Mouse (Mus musculus): ENCODE measurements around the gene Nav2. TPM values are rescaled to one million over a fixed set of nuclear protein-coding genes. Genes with fewer than 3 reads are reported as not detected.

Gene Nav2
- total and polyA plus RNA-seq, 3 experiments: 2.0 to 2.7 TPM; not detected in 1

- H3K4me3 ChIP-seq (ENCODE audit: control insufficient read depth in 1 of 2, insufficient read depth in 1 of 2, low read depth in 2 of 2, low read length in 2 of 2): no peak overlapping the region
- no peak overlapping the region for H3K9ac ChIP-seq (ENCODE audit: control insufficient read depth, low read depth, low read length, poor library complexity, severe bottlenecking)
- H3K27me3 ChIP-seq (ENCODE audit: control insufficient read depth in 1 of 2, insufficient read depth in 2 of 2, low read length in 2 of 2): no peaks in the 10 kb centered on the region
- DNase-seq (ENCODE audit: low read depth, low spot score): no peak
- no peaks in the 10 kb centered on the region for H3K9me3 ChIP-seq (replicated peaks; ENCODE audit: insufficient read depth, low read length)
- no peak overlapping the region for H3K27ac ChIP-seq (ENCODE audit: control insufficient read depth, low read depth, low read length)
- TF ChIP-seq MEF2A (IDR thresholded peaks at IDR 0.05; ENCODE audit: extremely low read depth, insufficient replicate concordance, low read depth, low read length, poor library complexity, severe bottlenecking) (no peak), ZC3H11A (IDR thresholded peaks at IDR 0.05; ENCODE audit: low read depth, low read length) (no peak), MAZ (IDR thresholded peaks at IDR 0.05; ENCODE audit: low read depth, low read length) (no peak), GATA1 (IDR thresholded peaks at IDR 0.05; ENCODE audit: low read depth, low read length) (no peak), RCOR1 (IDR thresholded peaks at IDR 0.05; ENCODE audit: low read depth, low read length) (no peak), CHD1 (IDR thresholded peaks at IDR 0.05; ENCODE audit: low read depth, low read length) (no peak), JUND (IDR thresholded peaks at IDR 0.05; ENCODE audit: low read depth, low read length) (no peak)
- H3K36me3 ChIP-seq (ENCODE audit: control insufficient read depth in 1 of 2, insufficient read depth in 2 of 2, low read length in 2 of 2): no peaks in the 10 kb centered on the region
- H3K4me1 ChIP-seq (ENCODE audit: control insufficient read depth in 1 of 2, insufficient read depth in 2 of 2, low read length in 2 of 2): 0 out of 4 replicates have a peak, but pooled peaks cover 0 to 3% of the 10 kb centered on the region in 2 experiments
- H3K79me2 ChIP-seq (ENCODE audit: control insufficient read depth, insufficient read depth, low read length, poor library complexity): no peaks in the 10 kb centered on the region
These were observed 570.4 kb downstream of the Nav2 start for GRCm38 (mm10) chr7:49478886-49479285.

GRCm38 (mm10) chr7:49480962-49481361 lies 572.4 kb downstream of the Nav2 start:
- no peaks in the 10 kb centered on the region for H3K27me3 ChIP-seq (ENCODE audit: control insufficient read depth in 1 of 2, insufficient read depth in 2 of 2, low read length in 2 of 2)
- no peak overlapping the region for H3K9ac ChIP-seq (ENCODE audit: control insufficient read depth, low read depth, low read length, poor library complexity, severe bottlenecking)
- no peaks in the 10 kb centered on the region for H3K9me3 ChIP-seq (replicated peaks; ENCODE audit: insufficient read depth, low read length)
- no peak overlapping the region for H3K4me3 ChIP-seq (ENCODE audit: control insufficient read depth in 1 of 2, insufficient read depth in 1 of 2, low read depth in 2 of 2, low read length in 2 of 2)
- no peaks in the 10 kb centered on the region for H3K79me2 ChIP-seq (ENCODE audit: control insufficient read depth, insufficient read depth, low read length, poor library complexity)
- no peaks in the 10 kb centered on the region for H3K36me3 ChIP-seq (ENCODE audit: control insufficient read depth in 1 of 2, insufficient read depth in 2 of 2, low read length in 2 of 2)
- H3K27ac ChIP-seq (ENCODE audit: control insufficient read depth, low read depth, low read length): no peak overlapping the region
- TF ChIP-seq POLR2AphosphoS2 (IDR thresholded peaks at IDR 0.05; ENCODE audit: low read length) (no peak), KAT2A (conservative IDR thresholded peaks at IDR 0.05; ENCODE audit: low read depth, low read length) (no peak)
- H3K4me1 ChIP-seq (ENCODE audit: control insufficient read depth in 1 of 2, insufficient read depth in 2 of 2, low read length in 2 of 2): 0 out of 4 replicates have a peak, but pooled peaks cover 0 to 2% of the 10 kb centered on the region in 2 experiments
- no peak for DNase-seq (ENCODE audit: low read depth, low spot score)

GRCm38 (mm10) chr7:49484036-49484744 lies 575.7 kb downstream of the Nav2 start:
- Histone ChIP-seq H3K4me3 (ENCODE audit: control insufficient read depth in 1 of 2, insufficient read depth in 1 of 2, low read depth in 2 of 2, low read length in 2 of 2) (no peak overlapping the region), H3K9ac (ENCODE audit: control insufficient read depth, low read depth, low read length, poor library complexity, severe bottlenecking) (no peak overlapping the region), H3K9me3 (replicated peaks; ENCODE audit: insufficient read depth, low read length) (no peaks in the 10 kb centered on the region), H3K27ac (ENCODE audit: control insufficient read depth, low read depth, low read length) (no peak overlapping the region), H3K27me3 (ENCODE audit: control insufficient read depth in 1 of 2, insufficient read depth in 2 of 2, low read length in 2 of 2) (no peaks in the 10 kb centered on the region), H3K79me2 (ENCODE audit: control insufficient read depth, insufficient read depth, low read length, poor library complexity) (no peaks in the 10 kb centered on the region), H3K36me3 (ENCODE audit: control insufficient read depth in 1 of 2, insufficient read depth in 2 of 2, low read length in 2 of 2) (no peaks in the 10 kb centered on the region), H3K4me1 (ENCODE audit: control insufficient read depth in 1 of 2, insufficient read depth in 2 of 2, low read length in 2 of 2) (no peaks in the 10 kb centered on the region)
- no peak for DNase-seq (ENCODE audit: low read depth, low spot score)
- TF ChIP-seq POLR2AphosphoS5 (IDR thresholded peaks at IDR 0.05; ENCODE audit: borderline replicate concordance, low read depth, low read length) (no peak), GATA1 (IDR thresholded peaks at IDR 0.05; ENCODE audit: low read depth, low read length) (no peak), MYC (IDR thresholded peaks at IDR 0.05; ENCODE audit: low read depth, low read length) (no peak), E2F4 (IDR thresholded peaks at IDR 0.05; ENCODE audit: borderline replicate concordance, low read depth, low read length) (no peak), NRF1 (IDR thresholded peaks at IDR 0.05; ENCODE audit: insufficient read depth, low read depth, low read length, poor library complexity, severe bottlenecking) (no peak), TBP (IDR thresholded peaks at IDR 0.05; ENCODE audit: low read depth, low read length) (no peak), ZMIZ1 (IDR thresholded peaks at IDR 0.05; ENCODE audit: low read depth, low read length) (no peak)

Measured in MEL (cell line).